Comparison of ENCODE assay signal across 10 mouse cellular contexts in the genomic region with DNA sequence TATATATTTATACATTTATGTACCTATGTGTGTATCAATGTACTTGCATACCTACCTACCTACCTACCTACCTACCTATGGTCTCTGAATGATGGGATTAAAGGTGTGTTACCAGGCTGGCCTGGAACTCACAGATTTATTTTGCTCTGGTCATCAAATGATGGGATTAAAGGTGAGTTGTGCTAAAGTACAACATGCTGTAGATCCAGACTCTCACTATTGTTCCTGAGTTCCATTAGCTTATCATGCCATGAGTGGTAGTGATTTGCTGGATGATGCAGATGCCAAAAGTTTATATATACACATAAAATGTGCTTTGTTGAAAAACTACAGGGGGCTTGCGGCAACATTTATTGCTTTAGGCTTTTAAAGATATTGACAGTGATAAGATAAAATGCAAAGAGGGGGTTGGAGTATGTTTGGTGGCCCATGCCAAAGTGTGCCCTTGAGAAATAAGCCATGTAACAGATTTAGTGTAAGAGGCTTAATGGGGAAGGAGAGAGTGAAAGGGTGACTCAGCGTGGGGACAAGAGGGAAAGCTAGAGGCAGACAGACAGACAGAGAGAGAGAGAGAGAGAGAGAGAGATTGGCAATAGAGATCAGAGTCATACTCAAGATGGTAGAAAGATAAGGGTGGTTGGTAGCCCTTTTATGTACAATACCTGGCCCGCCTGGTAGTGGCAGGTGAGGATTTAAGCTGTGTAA. TPM values are rescaled to one million over a fixed set of nuclear protein-coding genes. Genes with fewer than 3 reads are reported as not detected.
DNase-seq lines count a peak whose midpoint lies in the region; ATAC-seq and TF ChIP-seq lines count a peak whose summit lies in the region.
"Had no signal": no experiment of that assay in that cellular context is flagged by ENCODE, and none has a peak within 500 bp of the region (broad histone marks: within the 10 kb centered on the region; RNA-seq: fewer than 3 reads in every experiment).

No protein-coding gene starts in this region.

- no peak for DNase-seq in kidney, adult 2 months
- DNase-seq in hindbrain, embryonic 10.5 days (ENCODE audit: low spot score), result no peak
- DNase-seq in urinary bladder, postnatal 14 days (ENCODE audit: low spot score), result no peak
- DNase-seq in cerebellum, adult 11-12 months, result no peak
- no peak for DNase-seq in adrenal gland, postnatal 14 days
- DNase-seq: left cerebral cortex, postnatal 4 days; thymus, postnatal 4 days had no signal

- H3K36me3 ChIP-seq in kidney, embryonic 16.5 days (ENCODE audit: insufficient read depth, low read length), result no peaks in the 10 kb centered on the region
- no peaks in the 10 kb centered on the region for H3K36me3 ChIP-seq in kidney, adult 2 months (ENCODE audit: control insufficient read depth, insufficient read depth, low read length)
- H3K36me3 ChIP-seq in hindbrain, embryonic 10.5 days, result no peaks in the 10 kb centered on the region
- H3K36me3 ChIP-seq in liver, embryonic 15.5 days (replicated peaks), result no peaks in the 10 kb centered on the region

- H3K4me2 ChIP-seq in kidney, embryonic 16.5 days (replicated peaks; ENCODE audit: low read depth, low read length), result peak overlapping the region; percentile 72
- peak overlapping the region; percentile 78 for H3K4me2 ChIP-seq in liver, embryonic 15.5 days

- no peak for TF ChIP-seq POLR2A in kidney, adult 2 months (IDR thresholded peaks at IDR 0.05; ENCODE audit: low read depth, low read length)
- no peak for TF ChIP-seq POLR2A in bone marrow, adult 2 months (IDR thresholded peaks at IDR 0.05; ENCODE audit: borderline replicate concordance, control insufficient read depth, low read depth, low read length)

- 67% methylated on average over 3 of the region's 3 CpGs for WGBS in kidney, embryonic 16.5 days
- WGBS in kidney, adult 2 months, result 86% methylated on average over 3 of the region's 3 CpGs
- 69% methylated on average over 3 of the region's 3 CpGs for WGBS in bone marrow, adult 2 months
- WGBS in hindbrain, embryonic 10.5 days, result 83% methylated on average over 3 of the region's 3 CpGs
- 57% methylated on average over 3 of the region's 3 CpGs for WGBS in liver, embryonic 15.5 days (ENCODE audit: insufficient replicate concordance)

- peaks cover 39% of the 10 kb centered on the region for H3K4me1 ChIP-seq in kidney, embryonic 16.5 days (ENCODE audit: insufficient read depth, low read length)
- H3K4me1 ChIP-seq in kidney, adult 2 months (ENCODE audit: control insufficient read depth, insufficient read depth, low read length), result peaks cover 11% of the 10 kb centered on the region; the same call in 1 of the 2 replicates
- peaks cover 1% of the 10 kb centered on the region; the same call in 1 of the 2 replicates for H3K4me1 ChIP-seq in bone marrow, adult 2 months (ENCODE audit: control insufficient read depth, insufficient read depth, low read length)
- peaks cover 47% of the 10 kb centered on the region for H3K4me1 ChIP-seq in hindbrain, embryonic 10.5 days (replicated peaks)
- peaks cover 58% of the 10 kb centered on the region for H3K4me1 ChIP-seq in liver, embryonic 15.5 days (replicated peaks)

- 0 out of 2 replicates have a peak overlapping the region, but pooled peaks have one; percentile 0 for H3K27ac ChIP-seq in kidney, embryonic 16.5 days (ENCODE audit: low read length)
- no peak overlapping the region for H3K27ac ChIP-seq in kidney, adult 2 months (ENCODE audit: insufficient read depth, low read depth, low read length)
- H3K27ac ChIP-seq in bone marrow, adult 2 months (ENCODE audit: control insufficient read depth, insufficient read depth, low read depth, low read length, poor library complexity), result no peak overlapping the region
- H3K27ac ChIP-seq in hindbrain, embryonic 10.5 days, result peak overlapping the region; percentile 98; the same call in 1 of the 2 replicates
- H3K27ac ChIP-seq in liver, embryonic 15.5 days (replicated peaks), result peak overlapping the region; percentile 98

- no peaks in the 10 kb centered on the region for H3K9me3 ChIP-seq in kidney, embryonic 16.5 days (ENCODE audit: low read length)
- no peaks in the 10 kb centered on the region for H3K9me3 ChIP-seq in hindbrain, embryonic 10.5 days
- no peaks in the 10 kb centered on the region for H3K9me3 ChIP-seq in liver, embryonic 15.5 days (replicated peaks)

- no peak for TF ChIP-seq CTCF in kidney, adult 2 months (conservative IDR thresholded peaks at IDR 0.05; ENCODE audit: insufficient read depth, insufficient read length, low read depth, low read length)
- TF ChIP-seq CTCF in bone marrow, adult 2 months (IDR thresholded peaks at IDR 0.05; ENCODE audit: control insufficient read depth, insufficient read depth, low read length), result no peak

- H3K4me3 ChIP-seq in kidney, embryonic 16.5 days (ENCODE audit: low read length), result peak overlapping the region; percentile 27
- no peak overlapping the region for H3K4me3 ChIP-seq in kidney, adult 2 months (ENCODE audit: insufficient read depth, low read depth, low read length)
- H3K4me3 ChIP-seq in bone marrow, adult 2 months (replicated peaks; ENCODE audit: control insufficient read depth, low read depth, low read length), result peak overlapping the region; percentile 29
- peak overlapping the region; percentile 64 for H3K4me3 ChIP-seq in hindbrain, embryonic 10.5 days
- peak overlapping the region; percentile 66 for H3K4me3 ChIP-seq in liver, embryonic 15.5 days (replicated peaks)

- no peaks in the 10 kb centered on the region for H3K27me3 ChIP-seq in kidney, embryonic 16.5 days (ENCODE audit: insufficient read depth, low read length)
- no peaks in the 10 kb centered on the region for H3K27me3 ChIP-seq in kidney, adult 2 months (replicated peaks; ENCODE audit: control insufficient read depth, insufficient read depth, low read length)
- H3K27me3 ChIP-seq in hindbrain, embryonic 10.5 days (ENCODE audit: insufficient read depth, poor library complexity, severe bottlenecking), result no peaks in the 10 kb centered on the region
- no peaks in the 10 kb centered on the region for H3K27me3 ChIP-seq in liver, embryonic 15.5 days

- H3K9ac ChIP-seq in kidney, embryonic 16.5 days (replicated peaks; ENCODE audit: low read length), result no peak overlapping the region
- H3K9ac ChIP-seq in liver, embryonic 15.5 days, result peak overlapping the region; percentile 73

- ATAC-seq in kidney, embryonic 16.5 days (ENCODE audit: low FRiP score, low TSS enrichment), result no peak
- ATAC-seq in liver, embryonic 15.5 days (ENCODE audit: insufficient read depth), result no peak

RNA-seq across cellular contexts. Expression of a gene that starts 1.9 kb away (rescaled TPM):
- 4.6 and 6.0 TPM in 2 replicates for polyA plus RNA-seq in kidney, embryonic 16.5 days (2015; fragmentation: Nextera tagmentation; extraction: Ambion mirVana)
- polyA plus RNA-seq in kidney, adult 2 months (2012; rRNA removed), result 0.25 and 0.58 TPM in 2 replicates
- polyA plus RNA-seq in bone marrow, adult 2 months (2011; ENCODE audit: insufficient read depth, insufficient read length, low replicate concordance, missing spikeins), result 16.1 and 17.7 TPM in 2 replicates
- 3.3 and 6.0 TPM in 2 replicates for polyA plus RNA-seq in hindbrain, embryonic 10.5 days (2016; fragmentation: Nextera tagmentation; extraction: Ambion mirVana)
- 9.4 and 11.7 TPM in 2 replicates for polyA plus RNA-seq in liver, embryonic 15.5 days (2015; fragmentation: Nextera tagmentation; extraction: Ambion mirVana)
- 64.2 and 80.0 TPM in 2 replicates for total RNA-seq in adrenal gland, postnatal 14 days (2021)

RNA-seq across cellular contexts. Expression of a gene that starts 3.5 kb away (rescaled TPM):
- polyA plus RNA-seq in kidney, embryonic 16.5 days (2015; fragmentation: Nextera tagmentation; extraction: Ambion mirVana), result 4.3 TPM in 2 replicates
- 4.3 and 8.0 TPM in 2 replicates for polyA plus RNA-seq in kidney, adult 2 months (2012; rRNA removed)
- polyA plus RNA-seq in bone marrow, adult 2 months (2011; ENCODE audit: insufficient read depth, insufficient read length, low replicate concordance, missing spikeins), result 105 and 151 TPM in 2 replicates
- 7.8 and 9.2 TPM in 2 replicates for polyA plus RNA-seq in hindbrain, embryonic 10.5 days (2016; fragmentation: Nextera tagmentation; extraction: Ambion mirVana)
- 8.3 and 9.7 TPM in 2 replicates for polyA plus RNA-seq in liver, embryonic 15.5 days (2015; fragmentation: Nextera tagmentation; extraction: Ambion mirVana)
- 182 and 192 TPM in 2 replicates for total RNA-seq in adrenal gland, postnatal 14 days (2021)

RNA-seq across cellular contexts. Expression of a gene that starts 6.0 kb away (rescaled TPM):
- polyA plus RNA-seq in kidney, embryonic 16.5 days (2015; fragmentation: Nextera tagmentation; extraction: Ambion mirVana), result 0.64 and 0.92 TPM in 2 replicates
- polyA plus RNA-seq in kidney, adult 2 months (2012; rRNA removed), result 0.27 and 0.36 TPM in 2 replicates
- polyA plus RNA-seq in bone marrow, adult 2 months (2011; ENCODE audit: insufficient read depth, insufficient read length, low replicate concordance, missing spikeins), result 6.8 and 11.4 TPM in 2 replicates
- polyA plus RNA-seq in hindbrain, embryonic 10.5 days (2016; fragmentation: Nextera tagmentation; extraction: Ambion mirVana), result 0.51 and 1.1 TPM in 2 replicates
- polyA plus RNA-seq in liver, embryonic 15.5 days (2015; fragmentation: Nextera tagmentation; extraction: Ambion mirVana), result 1.5 and 1.6 TPM in 2 replicates
- 18.0 and 26.2 TPM in 2 replicates for total RNA-seq in adrenal gland, postnatal 14 days (2021)

RNA-seq across cellular contexts. Expression of a gene that starts 6.3 kb away (rescaled TPM):
- polyA plus RNA-seq in kidney, embryonic 16.5 days (2015; fragmentation: Nextera tagmentation; extraction: Ambion mirVana), result 4.5 and 5.6 TPM in 2 replicates
- 44.7 and 57.5 TPM in 2 replicates for polyA plus RNA-seq in kidney, adult 2 months (2012; rRNA removed)
- 23.3 and 39.5 TPM in 2 replicates for polyA plus RNA-seq in bone marrow, adult 2 months (2011; ENCODE audit: insufficient read depth, insufficient read length, low replicate concordance, missing spikeins)
- polyA plus RNA-seq in hindbrain, embryonic 10.5 days (2016; fragmentation: Nextera tagmentation; extraction: Ambion mirVana), result 5.8 and 7.4 TPM in 2 replicates
- 4.6 and 7.0 TPM in 2 replicates for polyA plus RNA-seq in liver, embryonic 15.5 days (2015; fragmentation: Nextera tagmentation; extraction: Ambion mirVana)
- 699 and 771 TPM in 2 replicates for total RNA-seq in adrenal gland, postnatal 14 days (2021)

RNA-seq across cellular contexts. Expression of a gene that starts 6.7 kb away (rescaled TPM):
- polyA plus RNA-seq in kidney, embryonic 16.5 days (2015; fragmentation: Nextera tagmentation; extraction: Ambion mirVana), result 0.54 and 0.82 TPM in 2 replicates
- polyA plus RNA-seq in kidney, adult 2 months (2012; rRNA removed), result 0.74 and 0.87 TPM in 2 replicates
- 3.0 and 6.4 TPM in 2 replicates for polyA plus RNA-seq in bone marrow, adult 2 months (2011; ENCODE audit: insufficient read depth, insufficient read length, low replicate concordance, missing spikeins)
- polyA plus RNA-seq in hindbrain, embryonic 10.5 days (2016; fragmentation: Nextera tagmentation; extraction: Ambion mirVana), result 0.92 and 1.1 TPM in 2 replicates
- polyA plus RNA-seq in liver, embryonic 15.5 days (2015; fragmentation: Nextera tagmentation; extraction: Ambion mirVana), result 0.99 and 1.4 TPM in 2 replicates
- total RNA-seq in adrenal gland, postnatal 14 days (2021), result 72.3 and 84.2 TPM in 2 replicates

Comparison
In these comparisons a context has a peak if more than half of its experiments do, and no peak if none do; other contexts are left out.
1. H3K27ac ChIP-seq: peak in kidney, embryonic 16.5 days (single experiment), hindbrain, embryonic 10.5 days (single experiment) and liver, embryonic 15.5 days (single experiment); none in kidney, adult 2 months (single experiment) and bone marrow, adult 2 months (single experiment).